Comparison of ENCODE assay signal across 17 mouse cellular contexts in the genomic region with DNA sequence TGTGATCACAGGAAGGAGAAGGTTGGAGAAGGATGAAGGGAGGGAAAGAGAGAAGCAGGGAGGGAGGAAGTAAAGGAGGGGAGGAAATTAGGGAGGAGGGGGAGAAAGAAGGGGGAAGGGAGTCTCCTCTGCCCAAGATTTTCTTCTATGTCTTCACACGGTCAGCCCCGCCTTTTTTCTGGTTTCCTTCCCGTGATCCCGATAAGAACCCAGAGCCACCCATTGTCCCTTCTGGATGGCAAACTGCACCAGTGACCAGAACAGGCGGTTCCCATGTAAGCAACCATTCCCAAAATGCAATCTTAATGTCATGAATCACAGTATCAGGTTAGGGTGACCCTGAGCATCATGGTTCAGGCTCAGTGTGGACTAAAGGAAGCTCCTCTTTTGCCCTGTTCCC. TPM values are rescaled to one million over a fixed set of nuclear protein-coding genes. Genes with fewer than 3 reads are reported as not detected.
DNase-seq lines count a peak whose midpoint lies in the region; ATAC-seq lines count a peak whose summit lies in the region.
"Had no signal": no experiment of that assay in that cellular context is flagged by ENCODE, and none has a peak within 500 bp of the region (broad histone marks: within the 10 kb centered on the region; RNA-seq: fewer than 3 reads in every experiment).

No protein-coding gene starts in this region.

- H3K9me3 ChIP-seq in forebrain, embryonic 13.5 days (replicated peaks) = no peaks in the 10 kb centered on the region
- no peaks in the 10 kb centered on the region for H3K9me3 ChIP-seq in forebrain, embryonic 10.5 days
- no peaks in the 10 kb centered on the region for H3K9me3 ChIP-seq in hindbrain, embryonic 13.5 days
- H3K9me3 ChIP-seq in hindbrain, embryonic 10.5 days = no peaks in the 10 kb centered on the region
- H3K9me3 ChIP-seq in intestine, embryonic 16.5 days (ENCODE audit: control insufficient read depth, low read length) = no peaks in the 10 kb centered on the region
- H3K9me3 ChIP-seq: embryonic facial prominence, embryonic 15.5 days; forebrain, embryonic 12.5 days had no signal

- peaks cover 11% of the 10 kb centered on the region for H3K4me1 ChIP-seq in forebrain, embryonic 13.5 days
- peaks cover 15% of the 10 kb centered on the region for H3K4me1 ChIP-seq in forebrain, embryonic 10.5 days
- H3K4me1 ChIP-seq in hindbrain, embryonic 13.5 days (replicated peaks) = peaks cover 11% of the 10 kb centered on the region
- H3K4me1 ChIP-seq in hindbrain, embryonic 10.5 days (replicated peaks) = peaks cover 8% of the 10 kb centered on the region; the same call in 1 of the 2 replicates
- peaks cover 11% of the 10 kb centered on the region; the same call in 1 of the 2 replicates for H3K4me1 ChIP-seq in intestine, embryonic 16.5 days (ENCODE audit: control insufficient read depth, insufficient read depth, low read length)

- no peaks in the 10 kb centered on the region for H3K36me3 ChIP-seq in forebrain, embryonic 13.5 days (ENCODE audit: poor library complexity, severe bottlenecking)
- H3K36me3 ChIP-seq in forebrain, embryonic 10.5 days (replicated peaks) = no peaks in the 10 kb centered on the region
- H3K36me3 ChIP-seq in hindbrain, embryonic 13.5 days = no peaks in the 10 kb centered on the region
- H3K36me3 ChIP-seq in hindbrain, embryonic 10.5 days = no peaks in the 10 kb centered on the region
- H3K36me3 ChIP-seq in intestine, embryonic 16.5 days (ENCODE audit: control insufficient read depth, insufficient read depth, low read length) = no peaks in the 10 kb centered on the region
- H3K36me3 ChIP-seq: embryonic facial prominence, embryonic 15.5 days; forebrain, embryonic 12.5 days had no signal

- peak overlapping the region; percentile 15; the same call in 1 of the 2 replicates for H3K27ac ChIP-seq in forebrain, embryonic 13.5 days
- no peak overlapping the region for H3K27ac ChIP-seq in forebrain, embryonic 10.5 days
- H3K27ac ChIP-seq in hindbrain, embryonic 13.5 days = peak overlapping the region; percentile 40; the same call in 1 of the 2 replicates
- H3K27ac ChIP-seq in hindbrain, embryonic 10.5 days = no peak overlapping the region
- peak overlapping the region; percentile 65 for H3K27ac ChIP-seq in intestine, embryonic 16.5 days (ENCODE audit: low read length)
- H3K27ac ChIP-seq: embryonic facial prominence, embryonic 15.5 days; heart, adult 2 months; kidney, postnatal 0 days; macrophage had no signal

- no peak overlapping the region for H3K4me3 ChIP-seq in forebrain, embryonic 13.5 days
- H3K4me3 ChIP-seq in forebrain, embryonic 10.5 days = no peak overlapping the region
- no peak overlapping the region for H3K4me3 ChIP-seq in hindbrain, embryonic 13.5 days
- H3K4me3 ChIP-seq in hindbrain, embryonic 10.5 days = no peak overlapping the region
- H3K4me3 ChIP-seq in intestine, embryonic 16.5 days (ENCODE audit: low read length) = no peak overlapping the region
- H3K4me3 ChIP-seq: embryonic facial prominence, embryonic 15.5 days; forebrain, embryonic 12.5 days; heart, adult 2 months had no signal

- 77% methylated on average over 5 of the region's 5 CpGs for WGBS in forebrain, embryonic 13.5 days
- 86% methylated on average over 5 of the region's 5 CpGs for WGBS in forebrain, embryonic 10.5 days
- WGBS in hindbrain, embryonic 13.5 days = 85% methylated on average over 5 of the region's 5 CpGs
- WGBS in hindbrain, embryonic 10.5 days = 77% methylated on average over 5 of the region's 5 CpGs
- WGBS in intestine, embryonic 16.5 days = 64% methylated on average over 5 of the region's 5 CpGs

- no peak overlapping the region for H3K9ac ChIP-seq in forebrain, embryonic 13.5 days
- H3K9ac ChIP-seq in hindbrain, embryonic 13.5 days = no peak overlapping the region
- H3K9ac ChIP-seq in intestine, embryonic 16.5 days (ENCODE audit: low read depth, low read length) = no peak overlapping the region
- H3K9ac ChIP-seq: embryonic facial prominence, embryonic 15.5 days; forebrain, embryonic 12.5 days had no signal

- no peak for DNase-seq in forebrain, embryonic 10.5 days (ENCODE audit: extremely low spot score, low spot score)
- DNase-seq in hindbrain, embryonic 10.5 days (ENCODE audit: low spot score) = no peak
- peak; percentile 82 for DNase-seq in lung, postnatal 25 days (ENCODE audit: low spot score)
- no peak for DNase-seq in thymus, adult 18-20 months
- DNase-seq in cerebellum, postnatal 4 days (ENCODE audit: low spot score in 2 of 2) = no peak
- DNase-seq: adrenal gland, adult 8-10 months; cerebellum, adult 18-20 months; heart, adult 2 months; right cerebral cortex, postnatal 4 days; thymus, postnatal 14 days had no signal

- ATAC-seq in forebrain, embryonic 13.5 days = no peak
- ATAC-seq in hindbrain, embryonic 13.5 days (ENCODE audit: low FRiP score) = no peak
- peak; percentile 33 for ATAC-seq in intestine, embryonic 16.5 days

- no peak overlapping the region for H3K4me2 ChIP-seq in forebrain, embryonic 13.5 days
- no peak overlapping the region for H3K4me2 ChIP-seq in hindbrain, embryonic 13.5 days
- no peak overlapping the region for H3K4me2 ChIP-seq in intestine, embryonic 16.5 days (ENCODE audit: low read depth, low read length)
- H3K4me2 ChIP-seq: embryonic facial prominence, embryonic 15.5 days; forebrain, embryonic 12.5 days had no signal

- H3K27me3 ChIP-seq in forebrain, embryonic 13.5 days = no peaks in the 10 kb centered on the region
- H3K27me3 ChIP-seq in forebrain, embryonic 10.5 days (ENCODE audit: poor library complexity, severe bottlenecking) = no peaks in the 10 kb centered on the region
- 0 out of 2 replicates have a peak, but pooled peaks cover 3% of the 10 kb centered on the region for H3K27me3 ChIP-seq in hindbrain, embryonic 13.5 days
- no peaks in the 10 kb centered on the region for H3K27me3 ChIP-seq in hindbrain, embryonic 10.5 days (ENCODE audit: insufficient read depth, poor library complexity, severe bottlenecking)
- H3K27me3 ChIP-seq in intestine, embryonic 16.5 days (replicated peaks; ENCODE audit: control insufficient read depth, insufficient read depth, low read length) = no peaks in the 10 kb centered on the region
- H3K27me3 ChIP-seq: embryonic facial prominence, embryonic 15.5 days had no signal

RNA-seq across cellular contexts. Expression of a gene that starts 38.8 kb away (rescaled TPM):
- 0.32 and 0.50 TPM in 2 replicates for polyA plus RNA-seq in forebrain, embryonic 13.5 days (2015; fragmentation: Nextera tagmentation; extraction: Ambion mirVana)
- polyA plus RNA-seq in forebrain, embryonic 10.5 days (2016; fragmentation: Nextera tagmentation; extraction: Ambion mirVana) = 0.06 TPM in 1 of 2 replicates, not detected in the other
- polyA plus RNA-seq in hindbrain, embryonic 13.5 days (2015; fragmentation: Nextera tagmentation; extraction: Ambion mirVana) = 1.7 and 1.9 TPM in 2 replicates
- polyA plus RNA-seq in hindbrain, embryonic 10.5 days (2016; fragmentation: Nextera tagmentation; extraction: Ambion mirVana) = 0.14 and 0.65 TPM in 2 replicates
- 0.75 and 0.86 TPM in 2 replicates for polyA plus RNA-seq in intestine, embryonic 16.5 days (2015; fragmentation: Nextera tagmentation; extraction: Ambion mirVana)
- polyA plus RNA-seq: kidney, postnatal 0 days; macrophage had no signal

Comparison
In these comparisons a context has a peak if more than half of its experiments do, and no peak if none do; other contexts are left out.
1. H3K27ac ChIP-seq: peak in forebrain, embryonic 13.5 days (single experiment), hindbrain, embryonic 13.5 days (single experiment) and intestine, embryonic 16.5 days (single experiment); none in forebrain, embryonic 10.5 days (single experiment) and hindbrain, embryonic 10.5 days (single experiment).